Mouse (Mus musculus) right cerebral cortex, postnatal 36 days (tissue): ENCODE results near the gene Limk1.
"Not testable (repeated sequence)": the region's sequence is repeated elsewhere in the genome, so short reads cannot be mapped to it uniquely, and the experiment has no call there.

Experiments
- DNase-seq, 2 experiments: peaks; one replicate each; pipeline ENCODE4 v3.0.0; 2022; ENCODE audit warnings: low spot score in 2 of 2, mixed read lengths in 1 of 2

Limk1 gene

DNA sequence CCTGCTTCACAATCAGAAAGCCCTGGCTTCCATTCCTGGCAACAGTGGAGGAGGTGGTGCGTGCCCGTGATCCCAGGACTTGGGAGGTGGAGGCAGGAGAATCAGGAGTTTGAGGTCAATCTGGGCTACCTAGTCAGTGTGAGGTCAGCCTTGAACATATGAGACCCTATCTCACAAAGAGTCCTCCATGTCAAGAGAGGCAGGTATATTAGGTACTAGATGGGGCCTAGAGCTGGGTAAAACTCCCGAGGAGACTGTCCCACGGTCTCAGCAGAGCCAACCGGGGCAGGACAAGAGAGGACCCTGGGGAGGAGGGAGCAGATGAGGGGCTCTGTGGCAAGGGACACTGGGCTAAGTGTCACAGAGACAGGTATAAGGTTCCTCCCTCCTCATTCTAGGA is 10.9 kb downstream of the Limk1 start:
- no peak for DNase-seq

DNA sequence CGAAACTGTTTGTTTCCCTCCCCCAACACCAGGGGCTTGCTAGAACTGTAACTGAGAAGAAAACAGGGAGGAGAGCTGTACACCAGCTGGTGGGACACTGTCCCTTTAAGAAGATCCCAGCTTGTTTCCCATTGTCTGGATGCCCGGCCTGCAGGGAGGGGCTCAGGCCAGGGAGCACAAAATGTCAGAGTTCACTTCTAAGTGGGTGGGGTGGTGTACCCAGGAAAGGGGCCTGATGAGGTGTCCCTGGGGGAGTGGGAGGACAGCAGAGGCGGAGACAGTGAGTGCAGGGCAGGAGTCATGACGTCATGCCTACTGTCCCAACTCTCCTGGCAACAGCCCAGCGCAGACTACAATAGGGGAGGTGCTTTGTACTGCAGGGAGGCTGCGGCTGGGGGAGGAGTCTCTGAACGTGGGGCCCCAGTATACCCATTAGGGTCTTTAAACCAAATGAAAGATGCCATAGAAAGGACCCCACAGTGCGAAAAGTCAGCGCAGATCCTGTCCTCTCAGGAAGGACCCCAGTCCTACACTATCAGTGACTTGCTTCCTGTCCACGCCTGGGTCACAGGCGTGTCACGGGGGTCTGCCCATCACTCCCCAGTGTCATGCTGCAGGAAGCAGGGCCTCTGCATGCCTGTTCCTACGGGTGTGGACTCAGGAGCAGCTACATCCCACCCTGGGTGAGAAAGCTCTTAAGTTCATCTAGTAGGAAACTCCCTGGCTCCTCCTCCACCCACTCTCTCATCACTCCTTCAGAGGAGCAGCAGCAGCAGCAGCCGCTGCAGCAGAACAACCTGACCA is 12.2 kb downstream of the Limk1 start:
- DNase-seq = peak; percentile 30 to 34

DNA sequence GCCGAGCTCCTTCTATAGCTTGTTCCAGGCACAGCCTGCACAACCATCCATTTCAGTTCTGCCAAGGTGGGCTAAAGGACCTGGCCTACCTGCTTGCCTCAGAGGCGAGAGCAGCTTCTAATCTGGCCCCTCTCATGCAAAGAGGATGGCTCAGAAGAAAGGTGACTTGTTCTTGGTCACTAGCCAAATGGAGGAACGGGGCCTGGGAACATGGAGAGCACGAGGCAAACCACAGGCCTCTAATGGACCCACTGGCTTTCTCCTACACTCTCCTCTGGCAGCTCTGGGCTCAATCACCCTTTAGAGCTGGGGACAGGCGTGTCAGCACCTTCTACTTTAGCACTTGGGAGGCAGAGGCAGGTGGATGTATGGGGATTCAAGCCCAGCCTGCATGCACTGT is 13.4 kb downstream of the Limk1 start:
- DNase-seq = no peak

DNA sequence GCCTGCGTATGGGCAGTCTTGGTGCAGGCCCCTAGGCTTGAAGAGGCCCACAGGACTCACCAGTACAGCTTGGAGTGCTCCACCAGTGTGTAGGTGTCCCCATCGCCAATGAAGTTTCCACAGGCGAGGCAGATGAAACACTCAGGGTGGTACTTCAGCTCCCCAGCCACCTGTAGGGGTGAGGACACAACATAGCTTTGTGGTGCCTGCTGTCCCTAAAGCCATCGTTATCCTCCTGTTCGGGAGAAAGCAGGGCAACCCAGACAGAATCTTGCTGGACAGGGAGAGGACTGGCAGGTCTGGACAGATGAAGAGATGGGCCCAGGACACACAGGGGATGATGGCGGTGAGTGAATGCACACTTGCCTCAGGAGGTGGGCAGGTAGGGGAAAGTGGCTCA is 15.8 kb downstream of the Limk1 start:
- DNase-seq = no peak

DNA sequence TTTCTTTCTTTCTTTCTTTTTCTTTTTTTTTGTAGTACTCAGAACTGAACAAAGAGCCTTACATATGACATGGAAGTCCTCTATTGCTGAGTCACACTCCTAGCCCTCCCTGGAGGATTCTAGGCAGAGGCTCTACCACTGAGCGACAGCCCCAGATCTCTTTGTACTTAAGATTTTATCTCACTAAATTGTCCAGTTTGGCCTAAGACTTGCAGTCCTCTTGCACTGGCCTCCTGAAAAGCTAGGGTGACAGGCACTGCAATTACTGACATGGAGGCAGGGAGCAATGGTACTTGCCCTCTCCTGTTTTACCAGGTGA is 16.2 kb downstream of the Limk1 start:
- DNase-seq = no peak

DNA sequence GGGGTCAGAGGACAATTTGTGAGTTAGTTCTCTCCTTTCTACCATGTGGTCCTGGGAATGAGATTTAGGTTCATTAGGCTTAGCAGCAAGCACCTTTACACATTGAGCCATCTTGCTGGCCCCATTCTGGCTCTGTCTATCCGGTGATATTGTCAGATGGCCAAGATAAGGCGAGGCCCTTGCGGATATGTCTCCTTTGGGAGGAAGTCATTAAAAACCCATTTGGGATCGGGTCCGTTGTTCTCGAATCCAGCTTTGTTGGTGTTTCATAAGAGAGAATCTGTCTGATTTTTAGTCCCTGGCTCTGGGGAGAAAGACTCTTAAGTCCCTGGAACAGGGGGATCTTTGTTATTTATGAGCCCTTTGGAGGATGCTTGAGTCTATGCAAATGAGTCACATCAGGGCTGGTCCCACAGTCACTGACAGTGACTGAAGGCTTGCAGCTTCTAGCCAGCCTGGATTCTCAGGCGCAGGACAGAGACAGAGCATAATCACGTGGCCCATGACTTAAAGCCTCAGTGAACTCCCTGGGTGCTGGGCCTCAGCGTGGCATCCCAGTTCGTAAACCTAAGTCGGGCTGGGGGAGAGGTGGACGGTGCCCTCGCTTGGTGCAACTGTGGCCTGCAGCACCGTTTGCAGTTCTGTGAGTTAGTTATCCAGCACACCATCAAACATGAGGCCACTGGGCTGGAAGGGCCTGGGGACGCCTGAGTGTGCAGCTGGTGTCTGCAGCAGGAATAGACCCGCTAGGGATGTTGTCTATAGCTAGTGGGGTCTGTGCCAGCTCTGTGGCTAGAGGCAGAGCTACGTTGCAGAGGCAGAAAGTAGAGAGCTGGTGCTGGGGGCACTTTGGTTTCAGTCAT is 16.8 kb downstream of the Limk1 start:
- DNase-seq = no peak

DNA sequence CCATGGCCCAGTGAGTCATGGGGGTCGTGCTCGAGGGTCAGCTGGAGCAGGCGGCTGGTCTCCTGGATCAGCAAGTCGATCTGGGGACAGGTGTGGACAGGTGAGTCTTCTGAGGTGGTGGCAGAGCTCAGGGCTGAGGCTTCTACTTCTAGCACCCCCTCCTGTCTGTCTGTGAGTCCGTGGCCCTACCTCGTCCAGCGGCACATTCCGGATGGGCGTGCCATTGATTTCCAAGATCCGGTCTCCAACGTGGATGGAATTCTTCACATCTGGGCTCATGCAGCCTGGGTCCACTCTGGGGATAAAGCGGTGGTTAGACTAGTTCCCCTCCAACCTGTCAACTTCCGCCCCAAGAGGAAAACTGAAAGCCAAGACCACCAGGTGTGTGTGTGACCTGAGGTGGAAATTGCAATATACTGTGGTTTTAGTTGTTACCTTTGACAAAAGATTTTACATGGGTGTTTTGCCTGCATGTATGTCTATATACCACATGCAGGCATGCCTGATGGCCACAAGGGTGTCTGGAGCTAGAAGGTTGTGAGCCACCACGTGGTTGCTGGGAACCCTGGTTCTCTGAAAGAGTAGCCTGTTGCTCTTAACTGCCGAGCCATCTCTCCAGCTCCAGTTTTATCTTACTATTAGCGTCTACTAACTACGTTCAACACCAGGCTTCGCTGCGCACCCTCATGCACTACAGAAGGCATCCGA is 19.2 kb downstream of the Limk1 start:
- no peak for DNase-seq

DNA sequence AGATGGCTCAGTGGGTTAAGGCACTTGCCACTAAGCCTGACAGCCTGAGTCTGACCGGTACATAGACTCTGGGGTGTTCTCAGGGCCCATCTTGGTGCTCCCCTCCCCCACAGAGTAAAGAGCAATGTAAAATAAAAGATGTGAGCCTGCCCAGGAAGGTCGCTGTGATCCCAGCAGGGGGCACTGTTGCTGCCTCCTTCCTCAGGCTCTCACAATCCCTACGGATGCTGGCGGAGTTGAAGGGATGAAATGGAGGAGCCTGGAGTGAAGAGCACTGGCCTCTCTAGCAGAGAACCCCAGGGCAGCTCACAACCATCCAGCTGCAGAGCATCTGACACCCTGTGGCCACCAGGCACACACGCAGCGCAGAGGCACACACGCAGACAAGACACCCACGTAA is 19.9 kb downstream of the Limk1 start:
- DNase-seq = no peak

DNA sequence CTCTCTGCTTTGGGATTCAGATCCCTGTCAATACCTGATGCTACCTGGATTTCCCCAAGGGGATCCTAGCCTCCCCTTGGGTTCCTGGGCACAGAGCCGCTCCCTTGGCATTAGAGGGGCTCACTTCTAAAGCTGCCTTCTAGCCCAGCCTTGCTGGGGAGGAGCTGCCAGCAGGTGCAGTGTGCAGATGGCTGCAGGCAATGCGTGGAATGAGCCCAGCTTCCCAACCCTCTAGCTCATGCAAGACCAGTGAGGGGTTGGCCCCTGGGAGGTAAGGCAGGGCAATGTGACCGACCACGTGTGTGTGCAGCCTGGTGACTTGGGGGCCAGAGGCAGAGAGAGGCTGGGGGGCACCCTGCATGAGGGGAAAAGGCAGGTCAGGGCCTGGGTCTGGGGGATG is 31.7 kb downstream of the Limk1 start:
- DNase-seq = no peak

DNA sequence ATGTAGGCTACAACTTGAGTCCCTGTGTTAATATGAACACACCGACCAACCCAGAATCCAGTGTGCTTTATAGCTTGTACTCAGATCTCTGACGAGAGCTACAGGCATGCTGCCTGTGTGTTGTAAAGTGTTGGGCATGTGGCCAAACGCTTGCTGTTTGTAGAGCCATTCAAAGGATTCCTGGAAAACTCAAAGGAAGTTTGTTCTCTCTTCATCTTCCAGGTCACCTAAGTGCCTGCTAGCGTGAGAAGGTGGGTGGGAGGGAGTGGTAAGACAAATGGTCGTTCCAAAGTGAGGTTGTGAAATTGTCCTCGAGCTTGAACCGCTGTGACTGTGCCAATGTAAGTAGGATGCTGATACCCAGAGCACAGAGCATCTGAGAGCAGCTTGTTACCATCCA is 36.4 kb downstream of the Limk1 start:
- DNase-seq = no peak

DNA sequence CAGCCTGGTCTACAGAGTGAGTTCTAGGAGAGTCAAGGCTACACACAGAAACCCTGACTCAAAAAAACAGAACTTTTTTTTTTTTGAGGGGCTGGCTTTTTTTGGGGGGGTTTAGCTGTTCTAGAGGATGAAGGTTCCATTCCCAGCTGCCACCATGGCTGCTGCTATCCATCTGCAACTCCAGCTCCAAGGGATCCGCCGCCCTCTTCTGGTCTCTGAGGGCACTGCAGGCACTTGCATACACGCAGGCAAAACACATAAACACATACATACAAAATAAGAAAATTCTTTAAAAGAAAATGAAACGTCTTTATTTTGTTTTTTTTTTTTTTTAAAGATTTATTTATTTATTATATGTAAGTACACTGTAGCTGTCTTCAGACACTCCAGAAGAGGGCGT is 37.5 kb downstream of the Limk1 start:
- DNase-seq = no peak

DNA sequence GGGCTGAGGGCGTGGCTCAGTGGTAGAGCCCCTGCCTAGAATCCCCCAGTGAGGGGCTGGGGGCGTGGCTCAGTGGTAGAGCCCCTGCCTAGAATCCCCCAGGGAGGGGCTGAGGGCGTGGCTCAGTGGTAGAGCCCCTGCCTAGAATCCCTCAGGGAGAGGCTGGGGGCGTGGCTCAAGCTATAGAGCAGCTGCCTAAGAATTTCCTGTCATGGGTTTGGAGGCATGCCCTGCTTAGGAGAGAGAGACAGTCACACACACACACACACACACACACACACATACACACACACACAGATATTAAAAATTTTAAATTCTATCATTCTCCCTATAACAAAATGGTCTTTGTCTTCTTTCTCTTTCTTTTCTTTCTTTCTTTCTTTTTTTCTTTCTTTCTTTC is 39.4 kb downstream of the Limk1 start:
- not testable (repeated sequence) for DNase-seq

DNA sequence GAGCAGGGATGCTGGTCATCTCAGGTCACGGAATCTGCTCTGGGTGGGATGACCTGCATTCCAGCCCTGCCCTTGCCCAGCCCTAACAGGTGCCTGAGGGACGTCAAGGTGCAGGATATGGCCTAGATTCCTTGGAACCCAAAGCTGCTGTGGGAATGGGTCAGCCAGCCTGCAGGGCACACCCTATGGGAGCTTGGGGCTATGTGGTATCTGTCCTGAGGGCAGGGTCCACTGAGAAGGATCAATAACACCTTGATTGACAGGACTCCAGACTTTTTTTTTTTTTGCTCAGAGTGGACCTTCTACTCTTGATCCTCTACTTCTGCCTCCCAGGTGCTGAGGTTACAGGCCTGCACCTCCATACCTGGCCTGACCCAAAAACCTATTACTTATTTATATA is 41.0 kb downstream of the Limk1 start:
- no peak for DNase-seq

DNA sequence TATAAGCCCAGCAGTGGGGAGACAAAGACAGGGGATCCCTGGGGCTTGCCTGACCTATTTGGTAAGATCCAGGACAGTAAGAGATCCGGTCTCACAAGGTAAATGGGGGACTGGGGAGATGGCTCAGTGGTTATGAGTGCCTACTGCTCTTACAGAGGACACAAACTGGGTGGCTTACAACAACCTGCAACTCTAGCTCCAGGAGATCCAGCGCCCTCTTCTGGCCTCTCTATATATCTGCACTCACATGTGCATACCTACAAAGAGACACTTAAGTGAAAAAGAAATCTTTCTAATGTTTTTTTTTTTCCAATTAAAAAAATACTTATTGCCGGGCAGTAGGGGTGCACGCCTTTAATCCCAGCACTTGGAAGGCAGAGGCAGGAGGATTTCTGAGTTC is 41.9 kb downstream of the Limk1 start:
- DNase-seq = no peak

DNA sequence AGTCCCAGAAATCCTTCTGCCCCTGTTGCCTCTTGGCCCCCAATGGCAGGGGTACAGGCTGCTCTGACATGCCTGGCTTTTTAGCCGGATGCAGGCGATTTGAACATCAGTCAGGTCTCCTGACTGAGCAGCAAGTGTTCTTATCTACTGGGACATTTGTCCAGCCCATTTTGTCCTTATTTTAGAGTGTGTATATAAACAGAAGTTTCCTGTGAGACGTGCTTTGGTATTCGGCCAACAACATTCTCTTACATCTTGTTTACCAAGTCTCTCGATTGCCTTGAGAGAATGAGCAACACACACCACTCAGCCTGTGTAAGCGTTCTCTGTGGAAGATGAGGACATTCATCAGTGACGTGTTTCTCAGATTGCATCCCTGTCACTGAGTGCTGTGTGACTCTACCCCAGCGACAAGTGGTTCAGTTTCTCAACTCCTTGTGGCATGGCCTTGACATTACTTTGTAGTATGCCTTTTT is 43.7 kb downstream of the Limk1 start:
- no peak for DNase-seq

DNA sequence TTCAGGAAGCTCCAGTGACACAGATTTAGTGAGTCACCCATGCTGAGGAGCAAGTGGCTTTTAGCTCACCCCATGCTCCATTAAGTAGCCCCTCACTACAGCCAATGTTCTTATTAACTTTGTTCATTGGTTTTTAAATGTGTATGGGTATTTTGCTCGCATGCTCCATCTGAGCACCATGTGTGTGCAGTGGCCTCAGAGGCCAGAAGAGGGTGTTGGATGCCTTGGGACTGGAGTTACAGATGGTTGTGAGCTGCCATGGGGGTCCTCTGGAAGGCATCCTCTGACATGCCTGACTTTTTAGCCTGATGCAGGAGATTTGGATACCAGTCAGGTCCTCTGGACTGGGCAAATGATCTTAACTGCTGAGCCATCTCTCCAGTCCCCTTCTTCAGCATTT is 44.3 kb downstream of the Limk1 start:
- DNase-seq = no peak

DNA sequence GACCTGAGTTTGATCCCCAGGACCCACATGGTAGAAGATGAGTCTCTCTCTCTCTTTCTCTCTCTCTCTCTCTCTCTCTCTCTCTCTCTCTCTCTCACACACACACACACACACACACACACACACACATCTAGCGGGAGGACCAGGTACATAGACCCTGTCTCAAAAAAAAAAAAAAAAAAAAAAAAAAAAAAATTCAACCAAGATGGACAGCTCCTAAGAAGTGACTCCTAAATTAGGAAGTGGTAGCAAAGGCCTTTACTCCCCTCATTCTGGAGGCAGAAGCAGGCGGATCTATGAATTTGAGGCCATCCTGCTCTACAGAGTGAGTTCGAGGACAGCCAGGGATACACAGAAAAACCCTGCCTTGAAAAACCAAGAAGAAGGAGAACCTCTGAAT is 48.0 kb downstream of the Limk1 start:
- no peak for DNase-seq

DNA sequence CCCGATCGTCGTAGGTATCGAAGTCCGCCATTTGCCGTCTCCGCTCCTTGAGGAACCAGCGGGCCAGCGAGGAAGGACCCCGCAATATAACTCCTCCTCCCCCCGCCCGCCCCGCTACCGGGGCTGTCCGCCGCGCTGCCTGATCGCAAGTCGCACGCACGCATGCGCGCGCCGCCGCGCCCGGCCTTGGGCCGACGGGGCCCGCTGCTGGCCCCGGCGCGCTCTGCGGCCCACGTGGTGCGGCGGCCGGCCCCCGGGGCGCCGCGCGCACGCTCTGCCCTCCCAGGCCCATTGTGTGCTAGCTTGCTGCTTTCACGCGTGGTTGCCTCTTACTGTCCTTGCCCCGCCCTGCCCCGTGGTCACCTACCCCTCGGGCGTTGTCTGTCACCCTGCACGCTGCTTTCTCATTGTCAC is 49.1 kb downstream of the Limk1 start, which contains the start of gene Eif4h:
TSS of gene Eif4h (minus strand) at position 222 of the 414 bp plus-strand sequence.
- DNase-seq = peak; percentile 92 to 93

DNA sequence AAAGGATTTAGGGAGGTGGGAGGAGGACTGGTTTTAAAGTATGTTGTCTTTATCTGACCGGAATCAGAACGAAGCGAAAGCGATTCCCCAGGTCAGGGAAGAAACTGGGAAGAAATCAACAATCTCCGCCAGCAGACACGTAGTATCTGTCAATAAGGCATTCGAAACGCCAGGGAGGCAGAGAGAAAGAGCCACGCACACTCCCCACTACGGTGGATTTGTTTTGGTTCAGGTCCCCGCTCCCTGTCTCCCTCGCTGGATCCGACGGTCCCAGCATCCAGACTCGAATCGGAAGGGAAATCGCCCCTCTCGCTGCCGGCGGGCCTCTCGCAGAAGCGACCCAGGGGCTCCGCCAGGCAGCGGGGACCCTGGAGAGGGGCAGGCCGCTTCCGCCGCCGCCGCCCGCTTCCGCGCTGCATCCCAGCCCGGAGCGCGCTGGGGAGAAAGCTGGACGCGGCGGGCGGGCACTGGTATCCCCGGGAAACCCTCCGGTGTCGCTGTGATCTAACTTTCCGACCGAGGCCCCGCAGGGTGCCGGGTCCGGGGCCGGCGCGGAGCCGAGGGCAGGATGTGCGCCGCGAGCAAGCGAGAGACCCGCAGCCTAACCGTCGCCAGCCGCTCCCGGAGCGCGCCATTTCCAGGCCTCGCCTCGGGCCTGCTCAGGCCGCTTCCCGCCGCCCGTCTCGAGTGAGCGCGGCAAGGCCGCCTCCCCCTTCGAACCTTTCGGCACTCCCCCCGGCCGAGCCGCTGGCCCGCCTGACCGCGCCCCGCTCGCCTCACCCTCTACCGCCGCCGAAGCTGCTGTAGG is 49.7 kb downstream of the Limk1 start:
- no peak for DNase-seq

DNA sequence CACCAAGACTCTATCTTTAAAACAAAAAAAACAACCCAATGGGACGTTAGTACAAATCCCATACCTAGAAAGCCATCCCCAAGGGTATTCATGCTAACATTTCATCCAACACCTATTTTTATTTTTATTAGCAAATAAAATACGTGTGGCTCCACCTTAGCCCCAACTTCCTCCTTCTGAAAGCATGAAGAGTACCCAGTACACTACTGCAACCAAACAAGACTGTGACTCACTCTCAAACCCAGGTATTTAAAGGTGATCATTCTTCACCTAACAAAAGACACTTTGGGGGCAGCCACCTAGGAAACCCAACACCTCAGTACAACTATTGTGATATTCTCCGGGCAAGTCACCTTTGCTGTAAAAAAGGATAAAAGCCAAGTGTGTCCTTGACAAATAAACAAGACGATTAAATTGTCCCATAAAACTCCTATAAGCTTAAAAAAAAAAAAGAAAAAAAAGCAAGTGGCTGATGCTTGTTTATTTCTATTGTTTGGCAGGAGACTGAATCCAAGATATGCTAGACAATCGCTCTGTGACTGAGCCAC is 50.5 kb downstream of the Limk1 start:
- DNase-seq = no peak

DNA sequence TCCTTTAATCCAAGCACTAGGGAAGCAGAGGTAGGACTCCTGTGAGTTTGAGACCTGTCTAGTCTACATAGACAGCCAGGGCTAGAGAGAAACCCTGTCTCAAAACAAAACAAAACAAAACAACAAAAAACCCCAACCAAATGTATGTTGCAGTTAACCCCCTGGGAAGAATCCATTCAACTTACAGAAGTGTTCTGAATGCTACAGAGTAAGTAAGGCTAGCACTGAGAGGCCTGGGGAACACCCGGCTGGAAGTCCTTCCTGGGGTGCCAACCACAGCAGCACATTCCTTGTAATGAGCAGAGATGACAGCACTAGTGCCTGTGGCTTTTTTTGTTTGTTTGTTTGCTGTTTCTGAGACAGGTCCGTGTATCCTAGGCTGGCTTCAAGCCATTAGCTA is 55.6 kb downstream of the Limk1 start:
- no peak for DNase-seq
